Mouse (Mus musculus) adrenal gland (tissue): Measurements from ENCODE around the gene Taar4.

Source experiments
- intact Hi-C: fragments of 180-260 bp; cut with DNase I; formaldehyde crosslinking; loops from one replicate; pipeline ENCODE4 v1.15.1; 2025
- long read RNA-seq, 2 experiments: library from polyadenylated mRNA; unstranded; transcript quantifications; one replicate each; pipeline ENCODE4 v2.0.0; 2020; ENCODE audit warnings: borderline replicate concordance in 1 of 2; ENCODE audit not compliant: insufficient replicate concordance in 1 of 2

Taar4 gene
- long read RNA-seq, experiment 1, result 0 reads
- long read RNA-seq, experiment 2, result 0 reads

- intact Hi-C loops, result no loop called here
Observed at GRCm38 (mm10) chr10:23960444-23960915, at the start of gene Taar4. Taar4 (plus strand) TSS chr10:23960494.

GRCm38 (mm10) chr10:23920056-23920455 is 40.2 kb upstream of the Taar4 start, which contains the start of gene Taar1:
Taar1 (plus strand) TSS chr10:23920356.
- intact Hi-C loops, result no loop called here

DNA sequence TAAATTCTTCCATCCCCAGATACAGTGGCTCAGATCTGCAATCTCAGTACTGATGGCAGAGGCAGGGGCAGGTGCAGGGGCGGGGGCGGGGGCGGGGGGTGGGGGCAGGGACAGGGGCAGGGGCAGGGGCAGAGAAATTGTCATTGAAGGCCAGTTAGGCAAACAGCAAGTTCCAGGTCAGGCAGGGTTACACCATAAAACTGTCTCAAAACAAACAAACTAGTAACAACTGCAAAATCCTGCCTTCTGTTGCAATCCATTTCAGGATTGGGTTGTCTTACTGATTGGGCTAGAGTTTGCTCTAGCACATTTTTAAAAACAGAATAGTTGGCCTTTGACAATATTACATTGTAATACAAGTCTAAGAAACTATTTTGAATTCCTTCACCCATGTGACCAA is 37.8 kb upstream of the Taar4 start:
- intact Hi-C loops, result no loop called here

DNA sequence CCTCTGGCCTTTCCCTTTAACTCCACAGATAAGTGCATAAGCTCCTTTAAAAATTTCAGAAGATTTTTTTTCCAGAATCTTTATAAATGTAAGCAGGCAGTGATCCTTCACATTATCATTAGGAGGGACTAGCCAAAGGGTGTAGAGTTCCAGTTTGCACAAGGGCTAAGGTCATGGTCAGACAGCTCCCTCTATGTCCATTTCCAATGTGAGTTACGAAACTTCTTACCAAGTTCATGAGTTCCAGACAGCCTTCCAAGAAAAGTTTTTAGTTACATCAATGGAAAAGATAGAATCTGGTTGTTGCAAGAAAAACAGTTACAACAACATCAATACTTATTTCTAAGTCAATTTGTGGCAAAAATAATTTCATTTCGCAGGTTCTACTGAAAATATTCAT is 36.4 kb upstream of the Taar4 start:
- intact Hi-C loops, result no loop called here

DNA sequence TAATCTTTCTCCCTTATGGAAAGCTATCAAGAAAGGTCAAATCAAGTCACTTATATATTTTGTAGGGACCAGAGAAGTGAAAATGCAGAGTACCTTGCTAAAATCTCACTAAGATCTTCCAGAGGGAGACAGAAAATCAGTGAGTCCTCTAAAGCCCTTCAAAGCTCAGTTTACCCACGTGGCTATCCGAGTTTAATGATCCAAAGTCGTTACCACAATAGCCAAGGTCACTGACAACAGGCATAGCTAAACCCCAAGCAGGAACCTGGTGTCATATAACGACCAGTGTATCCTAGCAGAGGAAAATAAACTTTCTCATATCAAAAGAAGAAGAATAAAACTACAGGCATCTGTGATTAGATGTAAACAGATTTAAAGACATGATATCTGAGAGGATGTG is 22.7 kb upstream of the Taar4 start:
- intact Hi-C loops, result no loop called here

DNA sequence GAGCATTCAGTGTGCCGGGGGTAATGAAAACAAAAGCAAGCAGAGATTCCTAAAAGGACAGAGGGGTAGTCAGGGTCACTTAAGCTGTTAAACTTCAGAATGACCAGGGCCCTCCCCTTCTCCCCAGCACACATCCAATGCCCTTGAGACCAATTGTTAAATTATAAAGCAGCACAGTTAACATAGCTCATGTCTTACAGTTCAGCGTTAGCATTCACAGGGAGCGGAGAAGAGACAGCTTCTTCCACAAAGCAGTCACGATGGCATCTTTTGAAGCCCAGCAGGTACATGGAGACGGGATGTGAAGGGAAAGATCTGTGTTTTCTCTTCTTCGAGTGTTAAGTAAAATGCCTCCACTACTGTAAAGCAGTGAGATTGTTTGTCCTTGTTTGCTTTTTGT is 22.0 kb upstream of the Taar4 start, which contains the start of gene Taar2:
Gene Taar2 (plus strand): TSS at position 261 of the 400 bp plus-strand sequence.
- intact Hi-C loops, result no loop called here

DNA sequence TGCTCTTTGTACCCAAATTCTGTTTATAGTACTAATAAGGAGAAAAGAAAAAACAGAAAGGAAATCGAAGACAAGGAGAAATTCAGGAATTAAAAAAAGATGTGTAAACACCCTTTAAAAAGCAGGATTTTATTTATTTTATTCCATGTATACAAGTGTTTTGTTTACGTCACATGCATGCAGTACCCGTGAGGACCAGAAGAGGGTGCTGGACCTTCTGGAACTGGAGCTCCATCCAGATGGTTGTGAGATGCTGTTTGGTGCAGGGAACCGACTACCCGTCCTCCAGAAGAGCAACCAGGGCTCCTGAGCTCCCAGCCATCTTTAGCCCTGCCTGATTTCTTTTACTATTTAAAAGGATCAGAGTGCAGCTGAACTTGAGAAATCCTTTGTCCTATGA is 17.8 kb upstream of the Taar4 start:
- intact Hi-C loops, result no loop called here

DNA sequence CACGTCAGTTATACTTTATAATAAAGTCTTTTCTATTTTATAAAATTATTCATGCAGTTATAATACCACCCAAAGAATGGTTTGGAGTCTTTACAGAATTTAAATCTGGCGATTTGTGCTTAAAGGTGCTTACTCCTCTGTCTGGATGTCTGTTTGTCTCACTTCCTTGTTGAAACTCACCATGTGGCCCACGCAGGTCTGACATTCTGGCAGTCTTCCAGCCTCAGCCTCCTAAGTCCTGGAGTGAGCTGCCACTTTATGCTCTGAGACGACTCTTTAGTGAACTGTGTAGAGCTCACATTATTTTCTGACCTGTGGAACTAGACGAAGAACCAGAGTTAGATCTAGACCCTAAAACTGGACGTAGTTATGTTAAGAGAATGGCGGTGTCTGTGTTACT is 12.3 kb upstream of the Taar4 start:
- intact Hi-C loops, result no loop called here

- intact Hi-C loops, result no loop called here
Observed at GRCm38 (mm10) chr10:23949508-23950005, 10.7 kb upstream of the Taar4 start, which contains the start of gene Taar3. Taar3 (plus strand) TSS chr10:23949558.

- intact Hi-C loops, result no loop called here
Observed at GRCm38 (mm10) chr10:23951714-23952113, 8.6 kb upstream of the Taar4 start.

GRCm38 (mm10) chr10:23959071-23959470 is 1.2 kb upstream of the Taar4 start:
- intact Hi-C loops, result no loop called here

DNA sequence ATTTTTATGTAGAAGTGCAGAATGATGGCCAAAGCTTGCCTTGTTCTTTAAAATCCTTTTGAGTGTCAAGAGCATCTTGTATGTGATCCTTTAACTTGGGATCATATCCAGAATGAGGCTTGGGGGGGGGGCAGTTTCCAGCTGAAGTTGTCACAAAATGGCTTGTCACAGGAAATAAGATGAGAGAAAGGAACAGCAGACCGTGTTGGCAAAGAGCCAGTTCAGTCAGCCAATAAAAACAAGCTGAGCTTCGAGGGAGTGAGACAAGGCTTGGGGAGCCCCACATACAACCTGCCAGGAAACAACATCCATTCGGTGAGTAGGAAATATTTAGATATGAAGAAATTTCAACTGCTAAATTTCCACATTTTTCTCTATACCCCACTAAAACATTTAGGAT is 3.1 kb downstream of the Taar4 start:
- intact Hi-C loops, result no loop called here

- intact Hi-C loops, result no loop called here
Observed at GRCm38 (mm10) chr10:23964921-23965610, 4.8 kb downstream of the Taar4 start.

DNA sequence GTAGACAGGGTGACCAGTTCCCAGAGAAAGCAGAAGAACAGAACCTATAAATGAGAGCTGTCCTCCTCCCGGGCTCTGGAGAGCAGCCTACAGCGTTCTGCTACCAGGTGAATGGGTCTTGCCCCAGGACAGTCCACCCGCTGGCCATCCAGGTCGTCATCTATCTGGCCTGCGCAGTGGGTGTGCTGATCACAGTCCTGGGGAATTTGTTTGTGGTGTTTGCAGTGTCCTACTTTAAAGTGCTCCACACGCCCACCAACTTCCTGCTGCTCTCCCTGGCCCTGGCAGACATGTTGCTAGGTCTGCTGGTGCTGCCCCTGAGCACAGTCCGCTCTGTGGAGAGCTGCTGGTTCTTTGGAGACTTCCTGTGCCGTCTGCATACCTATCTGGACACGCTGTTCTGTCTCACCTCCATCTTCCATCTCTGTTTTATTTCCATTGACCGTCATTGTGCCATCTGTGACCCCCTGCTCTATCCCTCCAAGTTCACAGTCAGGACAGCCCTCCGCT is 10.4 kb downstream of the Taar4 start, which contains the start of gene Taar5:
Gene Taar5 (plus strand): TSS at position 51 of the 510 bp plus-strand sequence.
- intact Hi-C loops, result no loop called here

GRCm38 (mm10) chr10:23971256-23971655 is 11.0 kb downstream of the Taar4 start:
- intact Hi-C loops, result no loop called here

DNA sequence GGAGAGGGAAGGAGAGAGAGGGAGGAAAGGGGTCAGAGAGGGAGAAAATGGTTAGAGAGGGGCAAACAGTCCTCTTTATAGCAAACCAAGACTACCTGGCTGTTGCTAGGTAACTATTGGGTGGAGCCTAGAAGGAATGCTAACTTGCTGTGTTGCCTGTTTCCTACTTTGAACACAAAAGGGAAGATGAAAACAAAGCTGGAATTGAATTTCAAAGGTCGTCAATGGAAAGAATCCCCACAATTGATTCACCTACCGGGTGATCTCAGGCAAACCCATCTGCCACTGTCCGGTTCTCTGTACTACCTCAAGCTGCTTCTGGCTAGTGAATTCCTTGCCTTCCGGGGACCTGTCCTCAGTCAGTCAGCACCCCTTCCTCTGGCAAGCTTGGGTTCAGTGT is 17.7 kb downstream of the Taar4 start:
- intact Hi-C loops, result loop anchor here (2.0 to 5.0 kb wide), 3 partner anchors 103 to 163 kb away; no protein-coding TSS in a partner anchor

DNA sequence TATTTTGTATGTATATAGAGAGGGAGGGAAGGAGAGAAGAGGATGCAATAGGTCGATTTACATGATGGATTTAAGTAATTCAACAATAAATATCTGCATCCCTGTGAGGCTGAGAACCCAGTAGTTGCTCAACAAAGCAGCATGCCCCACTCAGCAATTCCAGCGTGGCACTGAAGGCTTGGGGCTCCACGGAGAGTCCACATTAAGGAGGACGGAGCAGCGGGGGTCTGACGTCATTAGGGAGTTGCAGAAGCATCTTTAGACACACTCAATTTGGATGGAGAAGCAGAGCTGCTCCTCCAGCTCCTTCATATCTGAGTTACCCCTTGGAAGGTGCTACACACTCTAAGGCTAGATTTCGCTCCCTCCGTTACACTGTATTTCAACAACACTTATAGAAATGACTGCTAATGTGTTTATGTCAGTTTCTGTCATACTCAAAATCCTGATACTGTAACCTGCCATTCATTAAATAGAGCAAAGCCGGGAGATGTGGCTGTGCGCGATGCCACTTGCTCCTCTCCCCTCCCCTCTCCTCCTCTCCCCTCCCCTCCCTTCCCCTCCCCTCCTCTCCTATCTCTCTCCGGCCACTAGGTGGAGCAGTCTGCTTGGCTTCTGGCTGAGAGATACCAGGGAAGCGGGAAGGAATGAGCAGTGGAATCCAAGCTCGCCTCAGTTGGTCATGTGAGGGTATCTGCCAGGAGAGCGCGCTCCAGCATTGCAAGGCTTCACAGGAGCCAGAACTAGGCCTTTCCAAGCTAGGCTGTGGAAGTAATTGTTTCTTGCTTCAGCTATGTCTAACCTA is 18.8 kb downstream of the Taar4 start:
- intact Hi-C loops, result loop anchor here (2.0 to 5.0 kb wide), 3 partner anchors 102 to 164 kb away; no protein-coding TSS in a partner anchor

GRCm38 (mm10) chr10:23985546-23985945 is 25.3 kb downstream of the Taar4 start, which contains the start of gene Taar6:
Taar6 (minus strand) TSS chr10:23985646.
- intact Hi-C loops, result no loop called here

DNA sequence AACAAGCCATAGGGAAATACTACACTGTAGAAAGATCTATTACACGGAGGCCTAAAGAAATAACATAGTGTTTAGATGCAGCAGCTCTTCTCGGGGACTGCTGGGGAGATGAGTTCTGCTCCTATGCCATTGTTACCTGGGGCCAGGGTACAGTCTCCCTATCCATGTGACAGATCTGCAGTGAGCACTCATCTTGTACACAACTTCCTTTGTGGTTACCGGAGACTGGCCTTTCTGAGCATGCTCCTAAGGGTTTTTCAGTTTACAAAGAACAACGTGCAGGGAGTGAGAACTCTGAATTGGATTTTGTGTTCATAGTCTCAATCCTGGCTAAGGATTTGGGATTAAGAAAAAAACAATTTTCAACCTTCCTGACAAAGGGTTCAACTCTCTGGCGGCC is 26.1 kb downstream of the Taar4 start:
- intact Hi-C loops, result no loop called here

- intact Hi-C loops, result no loop called here
Observed at GRCm38 (mm10) chr10:23993381-23993780, 33.1 kb downstream of the Taar4 start, which contains the start of gene Taar7a. Taar7a (minus strand) TSS chr10:23993481.

DNA sequence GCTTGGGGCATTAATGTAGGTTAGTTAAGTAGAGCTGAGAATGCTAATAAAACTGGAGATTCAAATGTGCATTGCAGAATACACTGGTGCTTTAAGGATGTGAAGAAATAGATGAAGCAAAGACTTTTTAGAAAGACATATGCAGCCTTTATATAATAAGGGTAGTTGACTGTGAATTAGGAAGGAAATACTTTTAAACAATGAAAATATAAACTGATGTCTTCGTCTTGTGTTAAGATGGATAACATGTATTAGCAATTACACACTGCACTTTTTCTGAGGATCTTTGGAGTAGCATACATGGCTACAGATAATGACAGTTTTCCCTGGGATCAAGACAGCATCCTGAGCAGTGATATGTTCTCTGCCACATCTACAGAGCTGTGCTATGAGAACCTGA is 39.3 kb downstream of the Taar4 start, which contains the start of gene Taar7b:
Gene Taar7b (plus strand): TSS at position 301 of the 400 bp plus-strand sequence.
- intact Hi-C loops, result no loop called here
